Mouse (Mus musculus) limb, embryonic 11.5 days (tissue): Measurements from ENCODE around the gene Trim62. TPM values are rescaled to one million over a fixed set of nuclear protein-coding genes. Genes with fewer than 3 reads are reported as not detected.

Experiments
- ATAC-seq: fragments of 200-750 bp; cut with Nextera tagmentation; 2 replicates; pipeline ENCODE4 v1.8.0; 2017; ENCODE audit warnings: low read depth; ENCODE audit not compliant: insufficient number of reproducible peaks, low FRiP score, low TSS enrichment
- DNase-seq: peaks from one replicate; pipeline ENCODE4 v3.0.0-alpha.2; 2015; ENCODE audit warnings: low spot score
- H3K27ac ChIP-seq: fragments of 300-500 bp; sonication (generic); replicated peaks from 2 replicates; pipeline ENCODE4 v1.5.1; 2014; ENCODE audit warnings: low read depth, mild to moderate bottlenecking, low read length
- H3K27me3 ChIP-seq: fragments of 300-500 bp; sonication (generic); 2 replicates; pipeline ENCODE4 v1.6.1; 2014; ENCODE audit warnings: mild to moderate bottlenecking, low read length, mixed read lengths; ENCODE audit not compliant: control insufficient read depth, insufficient read depth
- H3K36me3 ChIP-seq: fragments of 300-500 bp; sonication (generic); 2 replicates; pipeline ENCODE4 v1.6.1; 2014; ENCODE audit warnings: mild to moderate bottlenecking, low read length, moderate library complexity, mixed read lengths; ENCODE audit not compliant: control insufficient read depth, insufficient read depth
- H3K4me1 ChIP-seq: fragments of 300-500 bp; sonication (generic); 2 replicates; pipeline ENCODE4 v1.6.1; 2014; ENCODE audit warnings: low read length, mixed read lengths; ENCODE audit not compliant: control insufficient read depth, insufficient read depth
- H3K4me2 ChIP-seq: fragments of 300-500 bp; sonication (generic); 2 replicates; pipeline ENCODE4 v1.6.1; 2014; ENCODE audit warnings: low read depth, mild to moderate bottlenecking, moderate library complexity; ENCODE audit not compliant: severe bottlenecking
- H3K4me3 ChIP-seq: fragments of 300-500 bp; sonication (generic); 2 replicates; pipeline ENCODE4 v1.5.1; 2014; ENCODE audit warnings: low read depth, low read length
- H3K9ac ChIP-seq: fragments of 300-500 bp; sonication (generic); 2 replicates; pipeline ENCODE4 v1.6.1; 2014; ENCODE audit warnings: mild to moderate bottlenecking, low read length
- H3K9me3 ChIP-seq: fragments of 300-500 bp; sonication (generic); 2 replicates; pipeline ENCODE4 v1.6.1; 2016; ENCODE audit warnings: low read length; ENCODE audit not compliant: control insufficient read depth
- WGBS: fragments of 180-500 bp; shearing (Covaris S2); extraction: QIAGEN DNeasy Blood & Tissue Kit; methylation state at CpG from one replicate; pipeline ENCODE4 v1.1.7; 2014; 5-methylcytosine and 5-hydroxymethylcytosine counted together
- polyA plus RNA-seq: library from polyadenylated mRNA; unstranded; fragments of >200 nt; fragmentation: Nextera tagmentation; extraction: Ambion mirVana; gene quantifications from 2 replicates; pipeline ENCODE4 v1.2.1, GENCODE M21; 2014

Trim62 gene
- polyA plus RNA-seq, 1 experiment from 2014 or later, result 10.3 TPM

GRCm38 (mm10) chr4:128897911-128898421 is 14.6 kb downstream of the Trim62 start:
- ATAC-seq (peak; percentile 63), DNase-seq (peak; percentile 77)
- Histone ChIP-seq H3K9me3 (no peaks in the 10 kb centered on the region), H3K4me3 (no peak overlapping the region), H3K9ac (no peak overlapping the region), H3K27ac (peak overlapping the region; percentile 99), H3K4me1 (peaks cover 29% of the 10 kb centered on the region), H3K27me3 (no peaks in the 10 kb centered on the region), H3K36me3 (no peaks in the 10 kb centered on the region; the same call in 1 of the 2 replicates), H3K4me2 (no peak overlapping the region)
- 3% methylated on average over 7 of the region's 7 CpGs for WGBS

- H3K4me2 ChIP-seq, result peak overlapping the region; percentile 0; the same call in 1 of the 2 replicates
- peak overlapping the region; percentile 58 for H3K9ac ChIP-seq
- no peaks in the 10 kb centered on the region for H3K9me3 ChIP-seq
- 4% methylated on average over 6 of the region's 6 CpGs for WGBS
- peak; percentile 90 for DNase-seq
- no peaks in the 10 kb centered on the region; the same call in 1 of the 2 replicates for H3K36me3 ChIP-seq
- no peaks in the 10 kb centered on the region for H3K27me3 ChIP-seq
- H3K4me3 ChIP-seq, result no peak overlapping the region
- H3K4me1 ChIP-seq, result peaks cover 39% of the 10 kb centered on the region
- ATAC-seq, result peak; percentile 79
- peak overlapping the region; percentile 99 for H3K27ac ChIP-seq
Measured at GRCm38 (mm10) chr4:128899332-128899731, 16.0 kb downstream of the Trim62 start.

- ATAC-seq (no peak), DNase-seq (no peak)
- Histone ChIP-seq H3K4me2 (no peak overlapping the region), H3K4me3 (no peak overlapping the region), H3K9me3 (no peaks in the 10 kb centered on the region), H3K9ac (no peak overlapping the region), H3K4me1 (peaks cover 51% of the 10 kb centered on the region), H3K27me3 (no peaks in the 10 kb centered on the region), H3K36me3 (no peaks in the 10 kb centered on the region; the same call in 1 of the 2 replicates), H3K27ac (peak overlapping the region; percentile 99)
- 76% methylated on average over 14 of the region's 14 CpGs for WGBS
Measured at GRCm38 (mm10) chr4:128900484-128900883, 17.1 kb downstream of the Trim62 start.

- Histone ChIP-seq H3K4me1 (peaks cover 66% of the 10 kb centered on the region), H3K9ac (no peak overlapping the region), H3K36me3 (no peaks in the 10 kb centered on the region; the same call in 1 of the 2 replicates), H3K4me3 (no peak overlapping the region), H3K4me2 (no peak overlapping the region), H3K27me3 (no peaks in the 10 kb centered on the region), H3K27ac (no peak overlapping the region), H3K9me3 (no peaks in the 10 kb centered on the region)
- DNase-seq (no peak), ATAC-seq (no peak)
- 82% methylated on average over 8 of the region's 8 CpGs for WGBS
Measured at GRCm38 (mm10) chr4:128902390-128902789, 19.0 kb downstream of the Trim62 start.

GRCm38 (mm10) chr4:128904035-128904800 is 20.8 kb downstream of the Trim62 start:
- peaks cover 50% of the 10 kb centered on the region for H3K4me1 ChIP-seq
- no peaks in the 10 kb centered on the region for H3K9me3 ChIP-seq
- whole genome bisulfite sequencing, result 26% methylated on average over 8 of the region's 8 CpGs
- DNase-seq, result peak; percentile 78
- H3K9ac ChIP-seq, result no peak overlapping the region
- no peaks in the 10 kb centered on the region for H3K27me3 ChIP-seq
- no peaks in the 10 kb centered on the region; the same call in 1 of the 2 replicates for H3K36me3 ChIP-seq
- H3K27ac ChIP-seq, result peak overlapping the region; percentile 85
- H3K4me2 ChIP-seq, result no peak overlapping the region
- peak; percentile 70; the same call in 1 of the 2 replicates for ATAC-seq
- no peak overlapping the region for H3K4me3 ChIP-seq

GRCm38 (mm10) chr4:128905251-128905650 is 21.9 kb downstream of the Trim62 start:
- ATAC-seq (no peak), DNase-seq (peak; percentile 61)
- H3K9ac ChIP-seq, result no peak overlapping the region
- peaks cover 2% of the 10 kb centered on the region; the same call in 1 of the 2 replicates for H3K36me3 ChIP-seq
- no peak overlapping the region for H3K4me2 ChIP-seq
- 8% methylated on average over 8 of the region's 8 CpGs for WGBS
- H3K27me3 ChIP-seq, result no peaks in the 10 kb centered on the region
- H3K9me3 ChIP-seq, result no peaks in the 10 kb centered on the region
- H3K27ac ChIP-seq, result peak overlapping the region; percentile 85
- no peak overlapping the region for H3K4me3 ChIP-seq
- H3K4me1 ChIP-seq, result peaks cover 41% of the 10 kb centered on the region

- H3K4me2 ChIP-seq, result no peak overlapping the region
- H3K9me3 ChIP-seq, result no peaks in the 10 kb centered on the region
- WGBS, result 31% methylated on average over 8 of the region's 8 CpGs
- peaks cover 37% of the 10 kb centered on the region for H3K4me1 ChIP-seq
- H3K27me3 ChIP-seq, result no peaks in the 10 kb centered on the region
- no peak for ATAC-seq
- no peak overlapping the region for H3K9ac ChIP-seq
- peaks cover 2% of the 10 kb centered on the region; the same call in 1 of the 2 replicates for H3K36me3 ChIP-seq
- peak overlapping the region; percentile 70; the same call in 1 of the 2 replicates for H3K27ac ChIP-seq
- peak; percentile 32 for DNase-seq
- no peak overlapping the region for H3K4me3 ChIP-seq
Measured at GRCm38 (mm10) chr4:128906757-128907156, 23.4 kb downstream of the Trim62 start.

- ATAC-seq (no peak), DNase-seq (peak; percentile 25)
- Histone ChIP-seq H3K9ac (no peak overlapping the region), H3K27ac (peak overlapping the region; percentile 70; the same call in 1 of the 2 replicates), H3K27me3 (no peaks in the 10 kb centered on the region), H3K4me1 (peaks cover 37% of the 10 kb centered on the region), H3K9me3 (no peaks in the 10 kb centered on the region), H3K36me3 (peaks cover 2% of the 10 kb centered on the region; the same call in 1 of the 2 replicates), H3K4me2 (no peak overlapping the region), H3K4me3 (no peak overlapping the region)
- WGBS, result 72% methylated on average over 12 of the region's 12 CpGs
Measured at GRCm38 (mm10) chr4:128907238-128907968, 24.0 kb downstream of the Trim62 start.
